Mouse (Mus musculus): ENCODE measurements around the gene Ulk3. TPM values are rescaled to one million over a fixed set of nuclear protein-coding genes. Genes with fewer than 3 reads are reported as not detected.

The Ulk3 gene
- polyA plus RNA-seq, 1 experiment from 2014 or later = 20.4 TPM

DNA sequence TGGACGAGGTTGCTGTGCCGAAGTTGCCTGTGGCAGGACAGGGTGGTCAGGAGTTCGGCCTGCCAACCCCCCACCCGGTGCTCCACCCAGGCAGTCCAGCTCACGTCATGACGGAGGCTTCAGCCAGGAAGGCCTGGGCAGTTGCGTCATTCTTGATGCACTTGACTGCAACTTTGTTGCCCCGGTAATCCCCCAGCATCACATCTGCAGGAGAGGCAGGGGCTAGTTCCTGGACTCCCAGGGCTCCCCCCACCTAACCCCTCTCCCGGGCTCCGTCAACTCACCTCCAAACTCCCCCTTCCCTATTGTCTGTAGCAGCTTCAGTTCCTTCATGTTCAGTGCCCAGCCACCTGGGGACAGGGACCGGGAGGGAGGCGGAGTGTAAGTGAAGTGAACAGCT, 39.5 kb downstream of the Ulk3 start:
- no peaks in the 10 kb centered on the region for H3K27me3 ChIP-seq (ENCODE audit: control insufficient read depth, insufficient read depth, low read length)
- 0 out of 2 replicates have a peak, but pooled peaks have one; percentile 10 for ATAC-seq (ENCODE audit: low FRiP score, low TSS enrichment)
- H3K4me2 ChIP-seq (ENCODE audit: low read length) = no peak overlapping the region
- no peak overlapping the region for H3K9ac ChIP-seq (replicated peaks; ENCODE audit: low read length)
- WGBS = 92% methylated on average over 12 of the region's 12 CpGs
- no peaks in the 10 kb centered on the region for H3K9me3 ChIP-seq (ENCODE audit: control insufficient read depth, low read length)
- no peak overlapping the region for H3K4me3 ChIP-seq (replicated peaks; ENCODE audit: low read depth, low read length)
- H3K4me1 ChIP-seq (ENCODE audit: control insufficient read depth, insufficient read depth, low read length) = no peaks in the 10 kb centered on the region
- no peak overlapping the region for H3K27ac ChIP-seq (replicated peaks; ENCODE audit: low read depth, low read length)
- DNase-seq = no peak
- H3K36me3 ChIP-seq (ENCODE audit: control insufficient read depth, insufficient read depth, low read length) = peaks cover 91% of the 10 kb centered on the region

DNA sequence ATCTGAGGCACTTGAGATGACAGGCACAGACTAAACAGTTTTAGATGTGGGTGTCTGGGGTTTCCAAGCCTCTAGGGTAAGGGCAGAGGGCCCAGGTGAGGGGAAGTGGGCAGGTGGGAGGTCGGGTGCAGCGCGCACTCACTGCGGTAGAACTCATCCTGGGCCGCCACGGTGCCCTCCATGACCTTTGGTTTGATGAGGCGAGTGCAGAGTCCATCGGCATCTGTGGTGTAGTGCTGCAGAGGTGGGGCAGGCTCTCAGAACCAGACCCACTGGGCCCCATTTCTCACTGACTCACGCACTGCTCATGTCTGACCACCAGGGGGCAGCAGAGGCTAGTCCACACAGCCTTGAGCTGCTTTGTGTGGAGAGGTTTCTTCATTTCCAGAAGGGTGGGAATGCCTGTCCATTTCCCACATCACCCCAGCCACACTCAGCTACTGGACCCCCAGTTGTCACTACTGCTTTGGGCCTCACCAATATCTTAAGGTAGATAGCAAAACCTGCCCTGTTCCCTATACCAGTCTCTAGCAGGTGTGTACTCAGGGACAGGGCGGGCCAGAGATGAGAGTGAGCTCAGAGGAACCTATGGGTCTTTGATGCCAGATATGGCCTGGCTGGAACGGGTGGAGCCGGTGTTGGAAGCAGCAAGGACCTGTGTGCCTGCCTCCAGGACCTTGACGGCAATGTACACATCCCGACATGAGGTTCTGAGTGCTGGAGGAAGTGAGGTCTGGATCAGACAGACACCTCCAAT, 40.0 kb downstream of the Ulk3 start:
- no peak overlapping the region for H3K9ac ChIP-seq (replicated peaks; ENCODE audit: low read length)
- peaks cover 86% of the 10 kb centered on the region for H3K36me3 ChIP-seq (ENCODE audit: control insufficient read depth, insufficient read depth, low read length)
- no peak overlapping the region for H3K4me2 ChIP-seq (ENCODE audit: low read length)
- peak overlapping the region; percentile 37; the same call in 1 of the 2 replicates for H3K27ac ChIP-seq (replicated peaks; ENCODE audit: low read depth, low read length)
- DNase-seq = peak; percentile 86
- ATAC-seq (ENCODE audit: low FRiP score, low TSS enrichment) = peak; percentile 53; the same call in 1 of the 2 replicates
- H3K4me3 ChIP-seq (replicated peaks; ENCODE audit: low read depth, low read length) = no peak overlapping the region
- 72% methylated on average over 14 of the region's 14 CpGs for WGBS
- H3K4me1 ChIP-seq (ENCODE audit: control insufficient read depth, insufficient read depth, low read length) = no peaks in the 10 kb centered on the region
- H3K27me3 ChIP-seq (ENCODE audit: control insufficient read depth, insufficient read depth, low read length) = no peaks in the 10 kb centered on the region
- no peaks in the 10 kb centered on the region for H3K9me3 ChIP-seq (ENCODE audit: control insufficient read depth, low read length)

DNA sequence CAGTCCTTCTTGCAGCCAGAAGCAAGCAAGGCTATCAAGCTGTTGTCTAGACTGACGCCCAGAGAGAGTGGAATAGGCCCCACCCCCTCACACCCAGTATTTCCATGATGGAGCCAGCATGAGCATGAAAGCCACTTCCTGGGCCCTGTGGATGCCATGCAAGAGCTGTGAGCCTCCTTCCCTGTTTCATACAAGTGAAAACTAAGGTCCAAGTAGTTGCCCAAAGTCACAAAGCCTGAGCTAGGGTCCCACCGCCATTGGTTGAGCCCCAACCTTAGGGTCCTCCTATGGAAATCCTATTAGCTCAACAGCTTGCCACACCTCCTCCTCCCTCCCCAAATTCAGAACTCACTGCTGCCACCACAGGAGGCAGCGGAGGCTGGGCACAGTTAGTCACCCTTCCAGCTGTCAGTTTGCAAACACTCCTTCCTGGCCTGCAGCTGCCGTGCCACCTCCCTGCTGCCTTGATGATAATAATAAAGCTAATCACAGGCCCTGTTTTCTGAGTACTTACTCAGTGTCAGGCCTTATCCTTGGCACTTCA, 44.3 kb downstream of the Ulk3 start:
- no peak overlapping the region for H3K9ac ChIP-seq (replicated peaks; ENCODE audit: low read length)
- no peak for DNase-seq
- no peak for ATAC-seq (ENCODE audit: low FRiP score, low TSS enrichment)
- H3K36me3 ChIP-seq (ENCODE audit: control insufficient read depth, insufficient read depth, low read length) = peaks cover 51% of the 10 kb centered on the region
- no peak overlapping the region for H3K27ac ChIP-seq (replicated peaks; ENCODE audit: low read depth, low read length)
- H3K27me3 ChIP-seq (ENCODE audit: control insufficient read depth, insufficient read depth, low read length) = no peaks in the 10 kb centered on the region
- WGBS = 46% methylated on average over 4 of the region's 4 CpGs
- no peak overlapping the region for H3K4me2 ChIP-seq (ENCODE audit: low read length)
- H3K9me3 ChIP-seq (ENCODE audit: control insufficient read depth, low read length) = no peaks in the 10 kb centered on the region
- peaks cover 14% of the 10 kb centered on the region for H3K4me1 ChIP-seq (ENCODE audit: control insufficient read depth, insufficient read depth, low read length)
- no peak overlapping the region for H3K4me3 ChIP-seq (replicated peaks; ENCODE audit: low read depth, low read length)

DNA sequence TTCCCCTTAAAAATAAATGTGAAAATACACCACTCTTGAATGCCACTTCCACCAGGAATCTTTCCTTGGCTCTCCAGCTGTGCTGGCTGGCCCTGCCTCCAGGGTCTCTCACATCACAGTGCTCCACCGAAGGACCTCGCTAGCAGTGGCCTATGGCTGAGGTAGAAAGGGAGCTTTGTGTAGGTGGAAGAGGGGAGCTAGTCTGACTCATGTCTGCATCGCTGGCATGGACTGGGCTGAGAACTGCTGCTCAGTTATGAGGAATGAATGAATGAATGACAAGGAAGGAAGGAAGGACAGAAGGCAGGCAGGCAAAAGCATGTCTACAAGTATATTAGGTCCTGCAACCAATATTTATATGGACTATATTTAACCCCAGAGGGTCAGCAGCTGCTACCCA, 48.0 kb downstream of the Ulk3 start:
- DNase-seq = no peak
- Histone ChIP-seq H3K9me3 (ENCODE audit: control insufficient read depth, low read length) (no peaks in the 10 kb centered on the region), H3K27ac (replicated peaks; ENCODE audit: low read depth, low read length) (no peak overlapping the region), H3K27me3 (ENCODE audit: control insufficient read depth, insufficient read depth, low read length) (no peaks in the 10 kb centered on the region), H3K36me3 (ENCODE audit: control insufficient read depth, insufficient read depth, low read length) (peaks cover 20% of the 10 kb centered on the region), H3K4me1 (ENCODE audit: control insufficient read depth, insufficient read depth, low read length) (peaks cover 48% of the 10 kb centered on the region), H3K9ac (replicated peaks; ENCODE audit: low read length) (no peak overlapping the region), H3K4me2 (ENCODE audit: low read length) (no peak overlapping the region), H3K4me3 (replicated peaks; ENCODE audit: low read depth, low read length) (no peak overlapping the region)
- ATAC-seq (ENCODE audit: low FRiP score, low TSS enrichment) = no peak
- 79% methylated on average over 3 of the region's 3 CpGs for WGBS

DNA sequence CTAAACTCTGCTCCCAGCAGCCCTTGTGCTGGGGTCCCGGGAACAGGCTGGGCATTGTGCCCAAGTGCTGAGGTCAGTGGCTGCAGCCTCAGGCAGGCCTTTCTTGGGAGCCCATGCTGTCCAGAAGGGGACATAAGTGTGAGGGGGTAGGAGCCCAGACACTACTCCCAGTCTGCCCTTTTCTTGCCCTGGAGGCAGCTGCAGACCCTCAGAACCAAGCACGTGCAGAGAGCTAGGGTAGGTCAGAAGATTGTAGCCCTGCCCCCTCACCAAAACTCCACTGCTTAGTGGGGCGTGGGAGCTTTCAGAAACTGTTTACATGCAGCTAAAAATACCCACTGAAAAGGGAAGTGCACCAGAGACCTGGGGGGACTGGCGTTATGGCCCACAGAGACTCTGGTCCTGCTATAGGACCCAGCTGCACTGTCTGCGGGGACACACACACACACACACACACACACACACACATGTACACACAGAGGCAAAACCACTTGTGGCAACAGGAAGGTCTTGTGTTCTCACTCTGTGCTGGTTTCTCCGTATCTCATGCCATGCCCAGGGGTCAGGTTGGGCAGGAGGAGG, 48.6 kb downstream of the Ulk3 start:
- no peak overlapping the region for H3K27ac ChIP-seq (replicated peaks; ENCODE audit: low read depth, low read length)
- no peak overlapping the region for H3K4me3 ChIP-seq (replicated peaks; ENCODE audit: low read depth, low read length)
- peaks cover 18% of the 10 kb centered on the region for H3K36me3 ChIP-seq (ENCODE audit: control insufficient read depth, insufficient read depth, low read length)
- no peaks in the 10 kb centered on the region for H3K27me3 ChIP-seq (ENCODE audit: control insufficient read depth, insufficient read depth, low read length)
- H3K4me1 ChIP-seq (ENCODE audit: control insufficient read depth, insufficient read depth, low read length) = peaks cover 53% of the 10 kb centered on the region
- H3K4me2 ChIP-seq (ENCODE audit: low read length) = no peak overlapping the region
- DNase-seq = no peak
- 58% methylated on average over 6 of the region's 6 CpGs for WGBS
- no peak overlapping the region for H3K9ac ChIP-seq (replicated peaks; ENCODE audit: low read length)
- ATAC-seq (ENCODE audit: low FRiP score, low TSS enrichment) = no peak
- no peaks in the 10 kb centered on the region for H3K9me3 ChIP-seq (ENCODE audit: control insufficient read depth, low read length)

DNA sequence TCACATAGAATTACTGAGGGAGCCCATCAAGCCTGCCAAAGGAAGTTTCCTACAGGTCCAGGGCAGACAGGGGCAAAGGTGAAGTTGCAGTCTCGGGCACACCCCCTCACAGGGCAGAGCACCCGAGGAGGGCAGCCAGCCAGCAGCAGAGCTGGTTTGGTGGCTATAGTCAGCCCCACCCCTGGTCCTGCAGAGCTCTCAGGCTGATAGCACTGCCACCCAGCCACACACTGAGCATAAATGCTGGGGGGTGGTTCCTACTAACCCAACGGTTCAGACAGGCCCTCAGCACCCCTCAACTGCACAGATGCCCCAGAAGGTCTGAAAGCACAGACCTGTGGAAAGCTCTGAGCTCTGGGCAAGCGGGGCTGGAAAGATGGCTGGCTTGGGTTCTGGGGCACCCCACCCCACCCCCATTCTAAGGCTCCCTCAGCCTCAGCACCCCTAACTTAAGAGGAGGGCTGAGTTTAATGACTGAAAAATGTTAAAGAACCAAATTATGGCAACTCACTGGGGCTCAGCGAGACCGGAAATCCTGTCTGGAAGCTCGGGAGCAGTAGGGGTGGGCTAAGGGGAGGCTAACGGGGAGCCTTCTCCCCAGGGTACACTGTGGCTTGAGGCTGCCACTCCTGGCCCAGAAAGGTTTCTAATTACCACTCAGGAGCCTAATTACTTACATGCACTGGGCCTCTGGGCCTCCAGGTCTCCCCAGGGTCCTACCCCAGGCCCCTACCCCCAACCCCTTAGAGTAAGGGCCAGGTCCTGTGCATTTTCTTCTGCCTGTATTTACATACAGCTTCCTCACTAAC, 49.6 kb downstream of the Ulk3 start:
- no peak for DNase-seq
- Histone ChIP-seq H3K4me1 (ENCODE audit: control insufficient read depth, insufficient read depth, low read length) (peaks cover 64% of the 10 kb centered on the region), H3K4me3 (replicated peaks; ENCODE audit: low read depth, low read length) (no peak overlapping the region), H3K27me3 (ENCODE audit: control insufficient read depth, insufficient read depth, low read length) (no peaks in the 10 kb centered on the region), H3K9ac (replicated peaks; ENCODE audit: low read length) (peak overlapping the region; percentile 36; the same call in 1 of the 2 replicates), H3K4me2 (ENCODE audit: low read length) (peak overlapping the region; percentile 33), H3K9me3 (ENCODE audit: control insufficient read depth, low read length) (no peaks in the 10 kb centered on the region), H3K27ac (replicated peaks; ENCODE audit: low read depth, low read length) (peak overlapping the region; percentile 37; the same call in 1 of the 2 replicates), H3K36me3 (ENCODE audit: control insufficient read depth, insufficient read depth, low read length) (peaks cover 11% of the 10 kb centered on the region)
- no peak for ATAC-seq (ENCODE audit: low FRiP score, low TSS enrichment)
- 51% methylated on average over 8 of the region's 8 CpGs for WGBS

DNA sequence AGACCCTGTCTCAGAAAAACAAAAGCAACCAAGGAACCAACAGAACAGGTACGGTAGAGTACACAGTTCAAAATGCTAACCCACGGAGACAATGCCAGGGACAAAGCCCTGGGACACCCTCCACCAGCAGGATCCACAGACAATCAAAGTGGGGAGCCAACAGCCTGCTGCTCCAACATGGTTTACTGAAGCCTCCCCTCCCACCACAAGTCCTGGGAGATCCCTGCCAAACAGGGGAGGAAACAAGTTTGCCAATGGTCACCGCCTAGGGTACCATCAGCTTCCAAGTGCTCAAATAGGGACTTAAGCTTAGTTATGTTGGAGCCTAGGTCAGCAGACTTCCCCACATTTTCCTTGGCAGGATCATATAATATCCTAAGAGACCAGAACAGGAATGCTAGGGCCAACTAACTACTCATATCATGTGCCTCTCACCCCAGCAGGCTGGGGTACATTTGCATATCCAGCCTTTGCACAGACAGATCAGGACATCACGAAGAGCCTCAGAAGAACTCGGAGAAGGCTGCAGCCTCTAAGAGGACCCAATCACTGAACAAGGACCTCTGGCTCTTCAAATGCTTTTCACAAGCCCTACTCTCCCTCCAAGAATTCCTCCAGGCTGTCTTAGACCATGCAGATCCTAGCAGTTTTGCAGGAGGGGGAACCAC, 50.5 kb downstream of the Ulk3 start:
- WGBS = 69% methylated on average over 5 of the region's 5 CpGs
- peak overlapping the region; percentile 36; the same call in 1 of the 2 replicates for H3K9ac ChIP-seq (replicated peaks; ENCODE audit: low read length)
- H3K4me2 ChIP-seq (ENCODE audit: low read length) = peak overlapping the region; percentile 36
- peaks cover 69% of the 10 kb centered on the region for H3K4me1 ChIP-seq (ENCODE audit: control insufficient read depth, insufficient read depth, low read length)
- DNase-seq = no peak
- H3K27ac ChIP-seq (replicated peaks; ENCODE audit: low read depth, low read length) = peak overlapping the region; percentile 49; the same call in 1 of the 2 replicates
- peaks cover 11% of the 10 kb centered on the region; the same call in 1 of the 2 replicates for H3K36me3 ChIP-seq (ENCODE audit: control insufficient read depth, insufficient read depth, low read length)
- no peaks in the 10 kb centered on the region for H3K27me3 ChIP-seq (ENCODE audit: control insufficient read depth, insufficient read depth, low read length)
- no peak overlapping the region for H3K4me3 ChIP-seq (replicated peaks; ENCODE audit: low read depth, low read length)
- no peak for ATAC-seq (ENCODE audit: low FRiP score, low TSS enrichment)
- H3K9me3 ChIP-seq (ENCODE audit: control insufficient read depth, low read length) = no peaks in the 10 kb centered on the region

DNA sequence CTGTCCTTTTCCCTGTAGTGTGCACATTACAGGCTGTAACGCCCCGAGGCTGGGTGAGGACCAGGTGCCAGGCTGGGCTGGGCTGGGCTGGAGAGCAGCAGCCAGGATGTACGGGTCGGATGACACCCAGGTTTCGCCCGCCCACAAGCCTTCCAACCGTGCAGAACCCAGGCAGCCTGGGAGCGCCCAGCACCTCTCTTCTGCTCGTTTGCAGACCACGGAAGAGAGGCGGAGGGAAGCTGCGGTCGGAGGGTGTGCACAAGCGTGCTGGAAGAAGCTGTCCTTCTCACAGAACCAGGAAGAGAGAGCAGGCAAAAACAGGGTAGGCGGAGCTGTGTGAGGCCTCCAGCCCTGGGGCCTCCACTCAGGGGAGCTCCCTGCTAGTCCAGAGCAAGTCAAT, 51.1 kb downstream of the Ulk3 start:
- no peak for ATAC-seq (ENCODE audit: low FRiP score, low TSS enrichment)
- WGBS = 31% methylated on average over 15 of the region's 15 CpGs
- no peak for DNase-seq
- peaks cover 69% of the 10 kb centered on the region for H3K4me1 ChIP-seq (ENCODE audit: control insufficient read depth, insufficient read depth, low read length)
- H3K9me3 ChIP-seq (ENCODE audit: control insufficient read depth, low read length) = no peaks in the 10 kb centered on the region
- no peak overlapping the region for H3K4me3 ChIP-seq (replicated peaks; ENCODE audit: low read depth, low read length)
- peaks cover 11% of the 10 kb centered on the region; the same call in 1 of the 2 replicates for H3K36me3 ChIP-seq (ENCODE audit: control insufficient read depth, insufficient read depth, low read length)
- peak overlapping the region; percentile 36 for H3K4me2 ChIP-seq (ENCODE audit: low read length)
- peak overlapping the region; percentile 36 for H3K9ac ChIP-seq (replicated peaks; ENCODE audit: low read length)
- no peaks in the 10 kb centered on the region for H3K27me3 ChIP-seq (ENCODE audit: control insufficient read depth, insufficient read depth, low read length)
- peak overlapping the region; percentile 49; the same call in 1 of the 2 replicates for H3K27ac ChIP-seq (replicated peaks; ENCODE audit: low read depth, low read length)
